Mouse (Mus musculus) E14TG2a.4 (cell line): Measurements from ENCODE around the gene Ush2a.

Experiments
- H3K27me3 ChIP-seq: 2 replicates; pipeline ENCODE4 v1.6.1; 2014; ENCODE audit warnings: low read length, control low read depth; ENCODE audit not compliant: insufficient read depth
- H3K36me3 ChIP-seq: 2 replicates; pipeline ENCODE4 v1.6.1; 2014; ENCODE audit warnings: low read length, control low read depth; ENCODE audit not compliant: insufficient read depth
- H3K4me1 ChIP-seq: replicated peaks from 2 replicates; pipeline ENCODE4 v1.6.1; 2014; ENCODE audit warnings: low read depth, low read length, control low read depth
- H3K4me3 ChIP-seq: replicated peaks from 2 replicates; pipeline ENCODE4 v1.5.1; 2014; ENCODE audit warnings: mild to moderate bottlenecking, low read length
- H3K9me3 ChIP-seq: 2 replicates; pipeline ENCODE4 v1.6.1; 2014; ENCODE audit warnings: low read length, control low read depth
- CTCF ChIP-seq: conservative IDR thresholded peaks from 2 replicates; pipeline ENCODE4 v1.5.1; 2014; ENCODE audit warnings: low read length
- NANOG ChIP-seq: IDR thresholded peaks from 2 replicates; pipeline ENCODE4 v1.6.1; 2014; ENCODE audit warnings: borderline replicate concordance, low read length, mixed read lengths
- POU5F1 ChIP-seq: IDR thresholded peaks from 2 replicates; pipeline ENCODE4 v1.6.1; 2014; ENCODE audit warnings: low read length, borderline replicate concordance

Gene Ush2a

DNA sequence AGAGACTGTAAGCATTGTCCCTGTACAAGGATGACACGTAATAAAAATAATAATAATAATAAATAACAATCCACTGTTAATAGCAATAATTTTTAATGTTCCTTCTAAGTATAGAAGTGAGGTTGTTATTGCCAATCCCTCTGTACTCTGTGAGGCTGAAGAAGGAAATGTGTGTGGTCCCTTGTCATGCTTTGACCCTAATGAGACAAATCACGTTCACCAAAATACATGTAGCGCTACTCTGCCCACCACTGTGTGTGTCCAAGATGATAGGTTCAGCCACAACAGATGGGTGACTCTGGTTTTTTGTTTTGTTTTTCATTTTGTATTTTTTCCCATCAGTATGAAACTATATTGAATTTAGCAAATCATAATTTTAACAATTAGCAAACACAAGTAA, 498.7 kb downstream of the Ush2a start:
- Histone ChIP-seq H3K4me3 (no peak overlapping the region), H3K9me3 (no peaks in the 10 kb centered on the region), H3K4me1 (no peaks in the 10 kb centered on the region; the same call in 1 of the 2 replicates), H3K36me3 (no peaks in the 10 kb centered on the region), H3K27me3 (no peaks in the 10 kb centered on the region)
- TF ChIP-seq CTCF, result no peak
- TF ChIP-seq POU5F1, result no peak
- no peak for TF ChIP-seq NANOG

GRCm38 (mm10) chr1:188762463-188762862, 500.6 kb downstream of the Ush2a start:
- no peak overlapping the region for H3K4me3 ChIP-seq
- no peaks in the 10 kb centered on the region for H3K27me3 ChIP-seq
- TF ChIP-seq POU5F1 (no peak), NANOG (no peak), CTCF (no peak)
- no peaks in the 10 kb centered on the region for H3K36me3 ChIP-seq
- H3K4me1 ChIP-seq, result no peaks in the 10 kb centered on the region; the same call in 1 of the 2 replicates
- H3K9me3 ChIP-seq, result no peaks in the 10 kb centered on the region

DNA sequence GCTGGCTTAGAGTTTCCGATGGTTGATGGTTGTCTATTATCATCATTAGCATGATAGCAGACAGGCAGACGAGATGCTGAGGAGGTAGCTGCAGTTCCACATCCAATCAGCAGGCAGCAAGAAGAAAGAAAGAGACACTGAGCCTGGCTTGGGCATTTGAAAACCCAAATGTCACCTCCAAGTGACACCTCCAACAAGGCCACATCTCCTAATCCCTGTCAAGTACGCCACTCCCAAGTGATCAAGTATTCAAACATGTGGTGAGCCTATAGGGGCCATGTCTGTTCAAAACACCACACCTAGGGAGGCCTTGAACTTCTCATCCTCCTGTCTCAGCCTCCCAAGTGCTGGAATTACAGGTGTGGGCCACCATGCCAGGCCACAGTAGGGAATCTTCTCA, 501.9 kb downstream of the Ush2a start:
- no peak overlapping the region for H3K4me3 ChIP-seq
- no peak for TF ChIP-seq CTCF
- no peak for TF ChIP-seq POU5F1
- no peaks in the 10 kb centered on the region; the same call in 1 of the 2 replicates for H3K4me1 ChIP-seq
- H3K9me3 ChIP-seq, result no peaks in the 10 kb centered on the region
- no peaks in the 10 kb centered on the region for H3K27me3 ChIP-seq
- no peaks in the 10 kb centered on the region for H3K36me3 ChIP-seq

DNA sequence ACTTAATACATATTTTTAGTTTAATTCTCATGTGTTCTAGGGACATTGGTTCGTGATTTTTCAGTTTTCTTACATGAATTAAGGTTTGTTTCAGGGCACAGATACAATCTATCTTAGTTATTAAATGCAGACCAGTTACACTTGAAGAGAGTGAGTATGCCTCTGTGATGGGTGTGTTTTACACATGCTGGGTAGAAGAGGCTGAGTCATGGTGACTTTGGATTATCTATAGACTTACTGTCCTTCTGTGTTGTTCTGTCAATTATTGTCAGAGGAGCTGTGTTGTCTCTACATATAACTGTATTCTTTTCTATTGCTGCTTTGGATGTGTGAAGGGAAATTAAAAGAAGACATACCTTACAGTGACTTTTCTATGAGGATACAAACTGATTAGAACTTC, 509.0 kb downstream of the Ush2a start:
- TF ChIP-seq CTCF, result no peak
- Histone ChIP-seq H3K4me3 (no peak overlapping the region), H3K27me3 (no peaks in the 10 kb centered on the region), H3K36me3 (no peaks in the 10 kb centered on the region), H3K9me3 (peaks cover 9% of the 10 kb centered on the region), H3K4me1 (no peaks in the 10 kb centered on the region)

GRCm38 (mm10) chr1:188772516-188773229, 510.9 kb downstream of the Ush2a start:
- Histone ChIP-seq H3K4me1 (no peaks in the 10 kb centered on the region), H3K4me3 (no peak overlapping the region), H3K27me3 (no peaks in the 10 kb centered on the region), H3K9me3 (peaks cover 25% of the 10 kb centered on the region), H3K36me3 (no peaks in the 10 kb centered on the region)
- TF ChIP-seq CTCF (no peak), NANOG (no peak), POU5F1 (no peak)

- Histone ChIP-seq H3K4me1 (no peaks in the 10 kb centered on the region), H3K36me3 (no peaks in the 10 kb centered on the region), H3K9me3 (peaks cover 25% of the 10 kb centered on the region), H3K4me3 (no peak overlapping the region), H3K27me3 (no peaks in the 10 kb centered on the region)
- TF ChIP-seq CTCF (no peak), POU5F1 (no peak), NANOG (no peak)
Measured at GRCm38 (mm10) chr1:188773631-188774030, 511.8 kb downstream of the Ush2a start.

DNA sequence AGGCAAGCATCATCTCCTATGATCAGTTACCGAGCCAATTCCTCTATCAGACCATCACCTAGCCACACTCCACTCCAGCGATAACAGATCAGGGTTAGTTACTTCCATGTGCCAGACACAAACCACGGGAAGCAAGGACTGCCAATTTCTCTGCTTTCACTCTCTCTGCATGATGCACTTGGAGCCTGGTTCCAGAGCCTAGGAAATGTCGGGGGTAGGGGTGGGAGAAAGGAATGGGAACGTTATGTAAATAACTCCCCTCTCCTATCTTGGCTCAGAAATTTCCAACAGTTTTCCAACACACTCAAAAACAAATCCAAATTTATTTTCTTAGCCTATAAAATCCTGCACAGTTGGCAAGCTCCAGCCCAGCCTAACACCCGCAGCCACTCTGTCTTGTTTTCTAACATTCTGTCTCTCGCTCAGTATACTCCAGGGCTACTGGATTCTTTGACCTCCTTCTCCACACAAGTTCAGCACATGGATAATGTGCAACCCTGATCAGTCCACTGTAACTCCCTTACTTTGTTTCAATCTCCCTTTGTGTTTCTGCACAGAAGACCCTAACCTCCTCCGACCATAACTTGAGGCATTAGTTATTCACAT, 515.8 kb downstream of the Ush2a start:
- H3K9me3 ChIP-seq, result peaks cover 21% of the 10 kb centered on the region
- no peak overlapping the region for H3K4me3 ChIP-seq
- no peaks in the 10 kb centered on the region for H3K27me3 ChIP-seq
- no peak for TF ChIP-seq NANOG
- no peak for TF ChIP-seq POU5F1
- no peak for TF ChIP-seq CTCF
- H3K36me3 ChIP-seq, result no peaks in the 10 kb centered on the region
- no peaks in the 10 kb centered on the region for H3K4me1 ChIP-seq

GRCm38 (mm10) chr1:188785056-188785455, 523.2 kb downstream of the Ush2a start:
- Histone ChIP-seq H3K36me3 (no peaks in the 10 kb centered on the region), H3K4me3 (0 out of 2 replicates have a peak overlapping the region, but pooled peaks have one; percentile 4), H3K27me3 (no peaks in the 10 kb centered on the region; the same call in 1 of the 2 replicates), H3K9me3 (no peaks in the 10 kb centered on the region), H3K4me1 (peaks cover 11% of the 10 kb centered on the region)
- TF ChIP-seq POU5F1 (no peak), CTCF (no peak), NANOG (no peak)

- Histone ChIP-seq H3K4me1 (no peaks in the 10 kb centered on the region), H3K27me3 (no peaks in the 10 kb centered on the region), H3K9me3 (no peaks in the 10 kb centered on the region), H3K4me3 (no peak overlapping the region), H3K36me3 (no peaks in the 10 kb centered on the region)
- TF ChIP-seq POU5F1 (no peak), CTCF (peak; percentile 27), NANOG (no peak)
Measured at GRCm38 (mm10) chr1:188805069-188805468, 543.2 kb downstream of the Ush2a start.
